In the genomic region with DNA sequence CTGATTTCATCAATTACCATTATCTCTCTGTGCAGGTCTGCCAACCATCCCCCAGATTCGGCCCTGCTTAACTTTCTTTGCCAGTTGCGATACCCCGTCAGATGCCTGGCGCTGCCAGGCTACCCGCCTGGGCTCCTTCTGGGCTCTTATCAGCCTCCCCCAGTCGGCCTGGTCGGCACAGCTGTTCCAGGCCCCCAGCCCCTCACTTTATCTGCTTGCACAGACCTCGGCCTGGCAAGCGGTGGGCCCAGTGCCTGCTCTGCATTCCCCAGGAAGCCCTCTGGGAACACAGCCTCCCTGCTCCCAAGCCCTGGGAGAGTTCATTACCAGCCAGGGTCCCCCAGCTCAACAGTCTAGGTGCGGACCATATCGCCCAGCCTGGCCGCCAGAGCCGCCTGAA, we compare ENCODE assay signal across 10 mouse cellular contexts.
DNase-seq lines count a peak whose midpoint lies in the region; ATAC-seq lines count a peak whose summit lies in the region.
"Had no signal": no experiment of that assay in that cellular context is flagged by ENCODE, and none has a peak within 500 bp of the region (broad histone marks: within the 10 kb centered on the region; RNA-seq: fewer than 3 reads in every experiment).

No protein-coding gene starts in this region.

- WGBS in limb, embryonic 12.5 days: 25% methylated on average over 13 of the region's 13 CpGs
- WGBS in kidney, embryonic 14.5 days: 58% methylated on average over 13 of the region's 13 CpGs

- ATAC-seq in limb, embryonic 12.5 days (ENCODE audit: insufficient number of reproducible peaks, insufficient read depth, low FRiP score, low TSS enrichment, low read depth): no peak
- no peak for ATAC-seq in kidney, embryonic 14.5 days (ENCODE audit: low FRiP score, low TSS enrichment)
- no peak for ATAC-seq in megakaryocyte, adult 5-6 weeks (ENCODE audit: poor library complexity, severe bottlenecking)

- no peaks in the 10 kb centered on the region for H3K9me3 ChIP-seq in limb, embryonic 12.5 days
- H3K9me3 ChIP-seq in kidney, embryonic 14.5 days (ENCODE audit: control insufficient read depth, low read length): no peaks in the 10 kb centered on the region

- no peaks in the 10 kb centered on the region for H3K27me3 ChIP-seq in limb, embryonic 12.5 days
- H3K27me3 ChIP-seq in kidney, embryonic 14.5 days (ENCODE audit: control insufficient read depth, insufficient read depth, low read length): no peaks in the 10 kb centered on the region

- H3K36me3 ChIP-seq in limb, embryonic 12.5 days: no peaks in the 10 kb centered on the region
- no peaks in the 10 kb centered on the region for H3K36me3 ChIP-seq in kidney, embryonic 14.5 days (ENCODE audit: control insufficient read depth, insufficient read depth, low read length)

- H3K4me2 ChIP-seq in limb, embryonic 12.5 days: peak overlapping the region; percentile 35
- H3K4me2 ChIP-seq in kidney, embryonic 14.5 days (replicated peaks; ENCODE audit: low read depth, low read length): no peak overlapping the region

- DNase-seq in cerebellum, postnatal 10 days: peak; percentile 57 to 73
- no peak for DNase-seq in cerebellum, adult 9-10 months
- DNase-seq in retina, embryonic 14.5 days (ENCODE audit: low spot score): peak; percentile 35
- no peak for DNase-seq in retina, postnatal 1 day
- no peak for DNase-seq in adrenal gland, postnatal 4 days (ENCODE audit: low spot score in 2 of 2)
- DNase-seq: cerebellum, adult 18-20 months had no signal

- H3K27ac ChIP-seq in limb, embryonic 12.5 days: peak overlapping the region; percentile 97
- H3K27ac ChIP-seq in kidney, embryonic 14.5 days (ENCODE audit: low read depth, low read length): no peak overlapping the region

- H3K9ac ChIP-seq in limb, embryonic 12.5 days (replicated peaks): peak overlapping the region; percentile 40; the same call in 1 of the 2 replicates
- no peak overlapping the region; the same call in 1 of the 2 replicates for H3K9ac ChIP-seq in kidney, embryonic 14.5 days (ENCODE audit: low read depth, low read length)

- H3K4me3 ChIP-seq in limb, embryonic 12.5 days (replicated peaks): 0 out of 2 replicates have a peak overlapping the region, but pooled peaks have one; percentile 7
- H3K4me3 ChIP-seq in kidney, embryonic 14.5 days (ENCODE audit: low read length): no peak overlapping the region
- H3K4me3 ChIP-seq: layer of hippocampus, adult 2 months had no signal

- H3K4me1 ChIP-seq in limb, embryonic 12.5 days (replicated peaks): peaks cover 90% of the 10 kb centered on the region
- H3K4me1 ChIP-seq in kidney, embryonic 14.5 days (ENCODE audit: control insufficient read depth, insufficient read depth, low read length): peaks cover 82% of the 10 kb centered on the region

Comparison
In these comparisons a context has a peak if more than half of its experiments do, and no peak if none do; other contexts are left out.
1. DNase-seq: peak in cerebellum, postnatal 10 days (2 of 2) and retina, embryonic 14.5 days (single experiment); none in cerebellum, adult 9-10 months (single experiment), retina, postnatal 1 day (single experiment) and adrenal gland, postnatal 4 days (0 of 2).